Mouse (Mus musculus): ENCODE data around the gene Tra2a. TPM values are rescaled to one million over a fixed set of nuclear protein-coding genes. Genes with fewer than 3 reads are reported as not detected.
"Not testable (repeated sequence)": the region's sequence is repeated elsewhere in the genome, so short reads cannot be mapped to it uniquely, and the experiment has no call there.

Tra2a gene
- 10 to 100 TPM; 69.9 to 86.9 TPM for total RNA-seq (2021)
- long read RNA-seq, experiment 1, partial matches to known transcripts, result 1 of 3 reads
- long read RNA-seq, experiment 1, other reads (novel, unspliced or antisense), result 0 of 3 reads
- long read RNA-seq, experiment 2, partial matches to known transcripts, result 1 of 5 reads
- long read RNA-seq, experiment 2, other reads (novel, unspliced or antisense), result 2 of 5 reads

DNA sequence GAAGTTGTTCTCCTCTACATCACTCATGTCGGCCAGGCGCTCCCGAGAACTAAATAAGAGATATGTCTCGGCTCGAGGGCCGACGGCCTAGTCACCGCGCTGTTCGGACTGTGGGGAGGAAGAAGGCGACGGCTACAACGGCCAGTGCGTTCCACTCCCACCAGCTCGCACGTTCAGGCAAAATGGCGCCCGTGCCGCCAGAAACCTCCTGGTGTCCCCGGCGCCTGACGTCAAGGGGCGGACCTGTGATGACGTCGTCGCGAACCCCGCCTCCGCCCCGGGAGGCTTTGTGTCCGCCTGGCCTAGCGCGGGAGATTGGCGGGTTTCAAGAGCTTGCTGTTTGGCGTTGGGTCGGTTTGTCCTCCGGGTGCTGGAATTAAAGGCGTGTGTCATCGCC, at the start of gene Tra2a:
Gene Tra2a, minus strand, starts transcription at position 187 of the 397 bp plus-strand sequence.
- peak within 1 kb of the TSS; percentile 99 for H3K27ac ChIP-seq
- peak within 1 kb of the TSS; percentile 94 for H3K4me3 ChIP-seq
- no peak; the same call in 1 of the 2 replicates for TF ChIP-seq CTCF (conservative IDR thresholded peaks at IDR 0.05)
- DNase-seq (ENCODE audit: low spot score in 2 of 2), result peak; percentile 96 to 97

DNA sequence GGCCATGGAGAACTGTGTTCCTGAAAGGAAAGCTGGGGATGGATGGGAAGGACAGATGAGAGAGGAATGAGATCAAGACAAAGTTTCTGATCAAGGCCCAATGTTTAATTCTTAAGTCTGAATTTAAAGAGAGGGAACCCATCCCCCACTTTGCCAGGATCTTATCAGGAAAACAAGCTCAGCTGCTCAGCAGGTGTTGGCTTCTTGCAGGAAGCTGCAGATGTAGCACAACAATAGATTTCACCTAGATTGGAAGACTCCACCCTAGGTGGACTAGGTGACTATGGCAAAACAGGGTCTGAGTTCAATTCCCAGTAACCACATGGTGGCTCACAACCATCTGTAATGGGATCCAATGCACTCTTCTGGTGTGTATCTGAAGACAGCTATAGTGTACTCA, 34.5 kb upstream of the Tra2a start:
- TF ChIP-seq CTCF (conservative IDR thresholded peaks at IDR 0.05), result no peak
- no peak for DNase-seq (ENCODE audit: low spot score in 2 of 2)
- H3K4me3 ChIP-seq, result no peak overlapping the region
- H3K27ac ChIP-seq, result no peak overlapping the region

- no peak for DNase-seq (ENCODE audit: low spot score in 2 of 2)
- TF ChIP-seq CTCF (conservative IDR thresholded peaks at IDR 0.05), result no peak
- Histone ChIP-seq H3K27ac (no peak overlapping the region), H3K4me3 (no peak overlapping the region)
Measured at GRCm38 (mm10) chr6:49282122-49282521, 18.3 kb upstream of the Tra2a start.

DNA sequence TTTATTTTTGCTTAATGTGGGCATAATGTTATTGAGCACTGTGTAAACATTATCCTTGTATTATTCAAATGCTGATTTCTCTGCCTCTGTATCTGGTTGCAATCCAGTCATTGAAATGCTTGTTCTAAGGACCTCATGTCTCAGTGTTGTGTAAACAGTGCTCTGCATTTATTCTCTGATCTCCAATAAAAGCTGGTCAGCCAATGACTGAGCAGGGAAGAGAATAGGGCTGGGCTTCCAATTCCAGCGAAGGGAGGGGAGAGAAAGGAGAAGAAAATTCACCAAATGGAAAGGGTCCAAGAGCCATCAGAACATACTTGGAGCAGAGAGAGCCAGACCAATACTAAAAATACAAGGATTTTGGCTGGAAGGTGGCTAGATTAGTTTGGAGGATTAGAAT, 17.1 kb upstream of the Tra2a start:
- TF ChIP-seq CTCF (conservative IDR thresholded peaks at IDR 0.05), result no peak
- Histone ChIP-seq H3K27ac (no peak overlapping the region), H3K4me3 (no peak overlapping the region)
- DNase-seq (ENCODE audit: low spot score in 2 of 2), result no peak

DNA sequence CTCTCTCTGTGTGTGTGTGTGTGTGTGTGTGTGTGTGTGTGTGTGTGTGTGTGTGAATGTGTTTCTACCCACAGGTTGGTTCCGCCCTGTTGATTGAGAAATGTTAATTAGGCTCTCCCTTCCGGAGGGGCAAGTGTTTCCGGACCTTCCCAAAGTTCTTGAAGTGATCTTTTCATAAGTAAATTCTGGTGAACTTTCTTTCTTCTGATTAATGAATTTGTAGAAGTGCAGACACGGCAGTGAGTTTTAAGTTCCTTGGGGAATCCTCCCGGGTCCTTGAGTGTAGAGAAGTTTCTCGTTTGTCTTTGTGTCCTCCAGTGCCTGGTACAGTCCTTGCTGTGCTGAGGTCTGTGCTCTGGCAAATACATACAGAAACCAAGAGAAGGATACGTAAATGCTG, 11.5 kb upstream of the Tra2a start:
- no peak for TF ChIP-seq CTCF (conservative IDR thresholded peaks at IDR 0.05)
- DNase-seq (ENCODE audit: low spot score in 2 of 2), result no peak
- no peak overlapping the region for H3K4me3 ChIP-seq
- H3K27ac ChIP-seq, result no peak overlapping the region

DNA sequence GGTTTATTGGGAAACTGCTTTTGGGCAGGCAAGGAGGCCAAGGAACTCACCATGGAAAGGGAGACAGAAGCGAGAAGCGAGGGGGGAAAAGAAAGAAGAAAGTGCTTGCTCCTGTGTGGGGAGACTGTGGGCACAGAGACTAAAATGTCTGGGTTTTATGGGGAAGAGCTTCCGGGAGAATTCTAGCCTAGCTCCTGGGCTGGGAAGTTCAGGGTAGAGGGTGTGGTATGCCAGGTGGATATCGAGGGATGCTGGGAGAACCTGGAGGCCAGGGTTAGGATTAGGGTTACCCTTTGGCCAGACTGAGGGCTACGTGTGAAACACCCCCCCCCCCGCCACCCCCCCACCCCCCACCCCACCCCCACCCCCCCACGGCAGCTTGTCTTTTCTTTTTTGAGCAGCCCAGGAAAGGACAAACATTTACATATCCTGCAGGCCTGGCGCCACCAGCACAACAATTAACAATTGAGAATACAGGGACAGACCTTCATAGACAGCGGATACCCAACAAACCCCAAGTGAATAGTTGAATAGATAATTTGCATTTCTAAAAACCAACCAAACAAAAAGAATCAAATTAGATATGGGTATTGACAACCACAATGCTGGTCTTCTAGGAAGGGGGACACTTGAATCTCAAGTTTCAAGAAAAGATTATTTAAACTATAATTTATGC, 10.7 kb upstream of the Tra2a start:
- H3K27ac ChIP-seq, result no peak overlapping the region
- TF ChIP-seq CTCF (conservative IDR thresholded peaks at IDR 0.05), result no peak

DNA sequence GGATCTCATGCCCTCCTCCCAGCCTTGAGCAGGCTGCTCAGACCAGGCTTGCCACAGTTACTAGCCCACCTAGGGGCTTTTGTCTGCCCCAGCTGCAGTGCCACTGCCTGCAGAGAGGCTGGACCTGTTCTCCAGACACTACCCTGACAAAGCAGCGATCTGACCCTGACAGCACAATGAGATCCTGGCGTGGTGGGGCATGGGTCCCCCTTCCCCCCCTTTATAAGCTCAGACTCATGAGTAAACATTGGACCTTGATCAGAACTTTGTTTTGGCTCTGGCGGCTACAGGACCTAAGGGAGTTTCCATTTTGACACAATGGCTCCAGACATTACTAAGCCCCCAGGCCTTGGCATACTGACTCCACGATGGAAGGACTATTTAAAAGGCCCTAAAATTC, 10.1 kb upstream of the Tra2a start:
- no peak overlapping the region for H3K27ac ChIP-seq
- no peak for DNase-seq (ENCODE audit: low spot score in 2 of 2)

More for the DNA sequence above, 10.7 kb upstream of the Tra2a start:
- DNase-seq (ENCODE audit: low spot score in 2 of 2), result no peak
- H3K4me3 ChIP-seq, result no peak overlapping the region

GRCm38 (mm10) chr6:49272863-49273262, 9.0 kb upstream of the Tra2a start:
- no peak for DNase-seq (ENCODE audit: low spot score in 2 of 2)
- Histone ChIP-seq H3K27ac (no peak overlapping the region), H3K4me3 (no peak overlapping the region)
- no peak for TF ChIP-seq CTCF (conservative IDR thresholded peaks at IDR 0.05)

More for the DNA sequence above, 10.1 kb upstream of the Tra2a start:
- TF ChIP-seq CTCF (conservative IDR thresholded peaks at IDR 0.05), result no peak
- H3K4me3 ChIP-seq, result no peak overlapping the region

- no peak for TF ChIP-seq CTCF (conservative IDR thresholded peaks at IDR 0.05)
- no peak overlapping the region for H3K4me3 ChIP-seq
- H3K27ac ChIP-seq, result no peak overlapping the region
- DNase-seq (ENCODE audit: low spot score in 2 of 2), result no peak
Measured at GRCm38 (mm10) chr6:49271815-49272214, 8.0 kb upstream of the Tra2a start.

GRCm38 (mm10) chr6:49269923-49270322, 6.1 kb upstream of the Tra2a start:
- no peak for TF ChIP-seq CTCF (conservative IDR thresholded peaks at IDR 0.05)
- no peak for DNase-seq (ENCODE audit: low spot score in 2 of 2)
- no peak overlapping the region for H3K27ac ChIP-seq
- H3K4me3 ChIP-seq, result no peak overlapping the region

- H3K27ac ChIP-seq, result no peak overlapping the region
- TF ChIP-seq CTCF (conservative IDR thresholded peaks at IDR 0.05), result peak; percentile 85
- no peak overlapping the region for H3K4me3 ChIP-seq
- peak; percentile 61 to 86 for DNase-seq (ENCODE audit: low spot score in 2 of 2)
Measured at GRCm38 (mm10) chr6:49269200-49269599, 5.4 kb upstream of the Tra2a start.

DNA sequence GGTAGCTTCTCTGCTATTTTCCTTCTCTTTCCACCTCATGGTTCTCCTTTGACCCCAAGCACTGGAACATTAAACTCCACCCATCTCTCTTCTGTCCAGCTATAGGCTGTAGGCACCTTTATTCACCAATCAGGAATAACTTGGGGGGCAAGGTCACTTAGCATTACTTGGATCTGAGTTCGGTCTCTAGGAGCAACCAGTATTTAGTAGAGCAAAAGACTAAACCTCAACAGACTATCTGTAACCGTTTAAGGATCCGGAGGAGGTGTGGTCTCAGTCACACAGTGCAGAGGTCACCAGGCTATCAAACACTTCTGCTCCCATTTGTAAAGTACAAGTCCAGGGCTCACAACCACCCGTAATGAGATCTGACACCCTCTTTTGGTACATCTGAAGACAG, 3.9 kb upstream of the Tra2a start:
- no peak for DNase-seq (ENCODE audit: low spot score in 2 of 2)
- H3K4me3 ChIP-seq, result no peak overlapping the region
- H3K27ac ChIP-seq, result no peak overlapping the region
- no peak for TF ChIP-seq CTCF (conservative IDR thresholded peaks at IDR 0.05)

GRCm38 (mm10) chr6:49265207-49265606, 1.4 kb upstream of the Tra2a start:
- DNase-seq (ENCODE audit: low spot score in 2 of 2); H3K27ac ChIP-seq; H3K4me3 ChIP-seq: not testable (repeated sequence)

DNA sequence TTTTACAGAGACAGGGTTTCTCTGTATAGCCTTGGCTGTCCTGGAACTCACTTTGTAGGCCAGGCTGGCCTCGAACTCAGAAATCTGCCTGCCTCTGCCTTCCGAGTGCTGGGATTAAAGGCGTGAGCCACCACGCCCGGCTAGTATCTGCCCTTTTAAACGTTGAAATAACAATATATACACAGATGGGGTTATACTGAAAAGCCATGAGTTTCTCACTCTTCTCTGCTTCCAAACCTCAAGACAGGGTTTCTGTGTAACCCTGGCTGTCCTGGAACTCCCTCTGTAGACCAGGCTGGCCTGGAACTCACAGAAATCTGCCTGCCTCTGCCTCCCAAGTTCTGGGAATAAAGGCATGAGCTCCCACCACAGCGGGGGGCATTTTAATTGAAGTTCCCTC, 613 bp upstream of the Tra2a start:
- H3K4me3 ChIP-seq; H3K27ac ChIP-seq; DNase-seq (ENCODE audit: low spot score in 2 of 2): not testable (repeated sequence)
